Mouse (Mus musculus) heart, embryonic 14.5 days (tissue): ENCODE results near the gene Tada2a. TPM values are rescaled to one million over a fixed set of nuclear protein-coding genes. Genes with fewer than 3 reads are reported as not detected.

ENCODE experiments used
- ATAC-seq: fragments of 200-750 bp; cut with Nextera tagmentation; 2 replicates; pipeline ENCODE4 v1.8.0; 2017; ENCODE audit warnings: low read depth, moderate TSS enrichment; ENCODE audit not compliant: insufficient number of reproducible peaks, insufficient read depth, low FRiP score
- H3K27ac ChIP-seq, 2 experiments: fragments of 200-500 bp in 1 of 2; fragments of 300-500 bp in 1 of 2; sonication (generic) in 1 of 2; replicated peaks in 1 of 2; 2 replicates each; pipeline ENCODE4 v1.5.1; 2012 to 2014; ENCODE audit warnings: low read depth in 2 of 2, low read length in 2 of 2, control low read depth in 1 of 2, mild to moderate bottlenecking in 1 of 2, mixed read lengths in 1 of 2; ENCODE audit not compliant: control insufficient read depth in 1 of 2, insufficient read depth in 1 of 2
- H3K27me3 ChIP-seq: fragments of 300-500 bp; sonication (generic); 2 replicates; pipeline ENCODE4 v1.6.1; 2014; ENCODE audit warnings: mild to moderate bottlenecking, low read length, control low read depth; ENCODE audit not compliant: control insufficient read depth, insufficient read depth
- H3K36me3 ChIP-seq: fragments of 300-500 bp; sonication (generic); 2 replicates; pipeline ENCODE4 v1.6.1; 2014; ENCODE audit warnings: mild to moderate bottlenecking, control low read depth, low read length, mixed read lengths; ENCODE audit not compliant: control insufficient read depth, insufficient read depth
- H3K4me1 ChIP-seq, 2 experiments: fragments of 200-500 bp in 1 of 2; fragments of 300-500 bp in 1 of 2; sonication (generic) in 1 of 2; 2 replicates each; pipeline ENCODE4 v1.6.1; 2012 to 2014; ENCODE audit warnings: low read length in 2 of 2, control low read depth in 1 of 2, mixed read lengths in 1 of 2; ENCODE audit not compliant: control insufficient read depth in 2 of 2, insufficient read depth in 2 of 2
- H3K4me2 ChIP-seq: fragments of 300-500 bp; sonication (generic); 2 replicates; pipeline ENCODE4 v1.6.1; 2014; ENCODE audit warnings: mild to moderate bottlenecking, low read length
- H3K4me3 ChIP-seq, 2 experiments: fragments of 200-500 bp in 1 of 2; fragments of 300-500 bp in 1 of 2; sonication (generic) in 1 of 2; 2 replicates each; pipeline ENCODE4 v1.5.1; 2012 to 2014; ENCODE audit warnings: low read length in 2 of 2, mild to moderate bottlenecking in 2 of 2, control low read depth in 1 of 2, low read depth in 1 of 2, moderate library complexity in 1 of 2; ENCODE audit not compliant: control insufficient read depth in 1 of 2, insufficient read depth in 1 of 2
- H3K9ac ChIP-seq: fragments of 300-500 bp; sonication (generic); 2 replicates; pipeline ENCODE4 v1.6.1; 2014; ENCODE audit warnings: mild to moderate bottlenecking, low read length
- H3K9me3 ChIP-seq: fragments of 300-500 bp; sonication (generic); 2 replicates; pipeline ENCODE4 v1.6.1; 2016; ENCODE audit warnings: low read length, control low read depth; ENCODE audit not compliant: control insufficient read depth
- WGBS: fragments of 180-500 bp; shearing (Covaris S2); extraction: QIAGEN DNeasy Blood & Tissue Kit; methylation state at CpG from one replicate; pipeline ENCODE4 v1.1.7; 2014; 5-methylcytosine and 5-hydroxymethylcytosine counted together
- polyA plus RNA-seq: library from polyadenylated mRNA; unstranded; fragments of >200 nt; fragmentation: Nextera tagmentation; extraction: Ambion mirVana; gene quantifications from 2 replicates; pipeline ENCODE4 v1.2.1, GENCODE M21; 2014

The Tada2a gene
- polyA plus RNA-seq, 1 experiment from 2014 or later, result 16.9 TPM

GRCm38 (mm10) chr11:84164123-84164522 is 34.7 kb upstream of the Tada2a start:
- Histone ChIP-seq H3K4me2 (no peak overlapping the region), H3K27ac (no peak overlapping the region), H3K4me3 (no peak overlapping the region), H3K36me3 (no peaks in the 10 kb centered on the region), H3K27me3 (no peaks in the 10 kb centered on the region), H3K9me3 (no peaks in the 10 kb centered on the region), H3K4me1 (peaks cover 0 to 2% of the 10 kb centered on the region in 2 experiments; a peak in 1 of 4 replicates), H3K9ac (no peak overlapping the region)
- ATAC-seq, result no peak
- WGBS, result 78% methylated on average over 6 of the region's 6 CpGs

GRCm38 (mm10) chr11:84156535-84157262 is 27.3 kb upstream of the Tada2a start:
- Histone ChIP-seq H3K27ac (no peak overlapping the region), H3K36me3 (no peaks in the 10 kb centered on the region), H3K4me2 (no peak overlapping the region), H3K27me3 (no peaks in the 10 kb centered on the region), H3K4me3 (no peak overlapping the region), H3K9ac (no peak overlapping the region), H3K9me3 (no peaks in the 10 kb centered on the region), H3K4me1 (no peaks in the 10 kb centered on the region)
- no peak for ATAC-seq
- WGBS, result 84% methylated on average over 4 of the region's 4 CpGs

GRCm38 (mm10) chr11:84150884-84151283 is 21.5 kb upstream of the Tada2a start:
- H3K4me1 ChIP-seq, result no peaks in the 10 kb centered on the region
- no peaks in the 10 kb centered on the region for H3K36me3 ChIP-seq
- H3K9me3 ChIP-seq, result no peaks in the 10 kb centered on the region
- H3K27ac ChIP-seq, result no peak overlapping the region
- no peak overlapping the region for H3K4me2 ChIP-seq
- H3K27me3 ChIP-seq, result no peaks in the 10 kb centered on the region
- H3K9ac ChIP-seq, result no peak overlapping the region
- no peak for ATAC-seq
- WGBS, result 72% methylated on average over 2 of the region's 2 CpGs
- no peak overlapping the region for H3K4me3 ChIP-seq

- H3K27ac ChIP-seq, result no peak overlapping the region
- no peak for ATAC-seq
- H3K4me3 ChIP-seq, result no peak overlapping the region
- WGBS, result 65% methylated on average over 3 of the region's 3 CpGs
- H3K4me2 ChIP-seq, result no peak overlapping the region
- no peaks in the 10 kb centered on the region for H3K36me3 ChIP-seq
- no peak overlapping the region for H3K9ac ChIP-seq
- no peaks in the 10 kb centered on the region for H3K27me3 ChIP-seq
- no peaks in the 10 kb centered on the region for H3K9me3 ChIP-seq
- H3K4me1 ChIP-seq, result no peaks in the 10 kb centered on the region
Measured at GRCm38 (mm10) chr11:84146081-84146480, 16.7 kb upstream of the Tada2a start.

GRCm38 (mm10) chr11:84145201-84145798 is 15.9 kb upstream of the Tada2a start:
- H3K36me3 ChIP-seq, result no peaks in the 10 kb centered on the region
- no peak overlapping the region for H3K27ac ChIP-seq
- H3K27me3 ChIP-seq, result no peaks in the 10 kb centered on the region
- ATAC-seq, result no peak
- no peaks in the 10 kb centered on the region for H3K4me1 ChIP-seq
- no peak overlapping the region for H3K9ac ChIP-seq
- no peak overlapping the region for H3K4me3 ChIP-seq
- WGBS, result 69% methylated on average over 10 of the region's 10 CpGs
- H3K9me3 ChIP-seq, result no peaks in the 10 kb centered on the region
- H3K4me2 ChIP-seq, result no peak overlapping the region

GRCm38 (mm10) chr11:84141752-84142151 is 12.4 kb upstream of the Tada2a start:
- 42% methylated on average over 2 of the region's 2 CpGs for WGBS
- Histone ChIP-seq H3K36me3 (no peaks in the 10 kb centered on the region), H3K4me2 (no peak overlapping the region), H3K9me3 (no peaks in the 10 kb centered on the region), H3K4me1 (no peaks in the 10 kb centered on the region), H3K9ac (no peak overlapping the region), H3K27ac (no peak overlapping the region), H3K4me3 (no peak overlapping the region), H3K27me3 (no peaks in the 10 kb centered on the region)
- no peak for ATAC-seq

GRCm38 (mm10) chr11:84136453-84136852 is 7.1 kb upstream of the Tada2a start:
- H3K9me3 ChIP-seq, result no peaks in the 10 kb centered on the region
- H3K9ac ChIP-seq, result no peak overlapping the region
- WGBS, result 86% methylated on average over 3 of the region's 3 CpGs
- H3K27me3 ChIP-seq, result no peaks in the 10 kb centered on the region
- ATAC-seq, result no peak
- no peaks in the 10 kb centered on the region for H3K4me1 ChIP-seq
- H3K36me3 ChIP-seq, result no peaks in the 10 kb centered on the region
- no peak overlapping the region for H3K4me2 ChIP-seq
- no peak overlapping the region for H3K4me3 ChIP-seq
- no peak overlapping the region for H3K27ac ChIP-seq
